Mouse (Mus musculus): ENCODE measurements around the gene Fcf1. TPM values are rescaled to one million over a fixed set of nuclear protein-coding genes. Genes with fewer than 3 reads are reported as not detected.
A peak's percentile ranks its signal among the peaks of the same experiment; 100 is the strongest.

Gene Fcf1
- polyA plus RNA-seq, 1 experiment from 2014 or later: 147 TPM

DNA sequence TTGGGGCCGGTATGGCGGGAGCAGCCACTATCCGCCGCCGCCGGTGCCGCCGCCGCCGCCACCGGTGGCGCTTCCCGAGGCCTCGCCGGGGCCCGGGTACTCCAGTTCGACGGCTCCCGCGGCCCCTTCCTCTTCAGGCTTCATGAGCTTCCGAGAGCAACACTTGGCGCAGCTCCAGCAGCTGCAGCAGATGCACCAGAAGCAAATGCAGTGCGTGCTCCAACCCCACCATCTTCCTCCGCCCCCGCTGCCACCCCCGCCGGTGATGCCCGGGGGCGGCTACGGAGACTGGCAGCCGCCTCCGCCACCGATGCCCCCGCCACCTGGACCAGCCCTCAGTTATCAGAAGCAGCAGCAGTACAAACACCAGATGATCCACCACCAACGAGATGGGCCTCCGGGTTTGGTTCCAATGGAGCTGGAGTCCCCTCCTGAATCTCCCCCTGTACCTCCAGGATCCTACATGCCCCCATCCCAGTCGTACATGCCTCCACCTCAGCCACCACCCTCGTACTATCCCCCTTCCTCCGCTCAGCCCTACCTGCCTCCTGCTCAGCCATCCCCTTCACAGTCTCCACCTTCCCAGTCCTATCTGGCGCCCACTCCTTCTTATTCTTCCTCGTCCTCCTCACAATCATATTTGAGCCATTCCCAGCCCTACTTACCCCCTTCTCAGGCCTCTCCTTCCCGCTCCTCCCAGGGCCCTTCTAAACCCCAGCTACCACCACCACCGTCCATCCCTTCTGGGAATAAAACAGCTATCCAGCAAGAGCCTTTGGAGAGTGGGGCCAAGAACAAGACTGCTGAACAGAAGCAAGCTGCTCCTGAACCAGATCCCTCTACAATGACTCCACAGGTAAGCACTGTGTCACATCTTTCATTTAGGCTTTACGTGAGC, 26.1 kb downstream of the Fcf1 start:
- Histone ChIP-seq H3K9me3 (ENCODE audit: low read depth, low read length) (no peaks in the 10 kb centered on the region), H3K4me3 (ENCODE audit: low read depth, low read length) (peak overlapping the region; percentile 98), H3K36me3 (ENCODE audit: insufficient read depth) (0 out of 2 replicates have a peak, but pooled peaks cover 3% of the 10 kb centered on the region), H3K9ac (peak overlapping the region; percentile 97), H3K27ac (ENCODE audit: low read depth) (peak overlapping the region; percentile 88), H3K4me2 (peak overlapping the region; percentile 98), H3K27me3 (ENCODE audit: insufficient read depth, low read length) (no peaks in the 10 kb centered on the region), H3K4me1 (ENCODE audit: insufficient read depth) (peaks cover 14% of the 10 kb centered on the region; the same call in 1 of the 2 replicates)
- no peak for TF ChIP-seq CTCF (IDR thresholded peaks at IDR 0.05; ENCODE audit: low read depth)
- ATAC-seq (ENCODE audit: insufficient read depth) (peak; percentile 65), DNase-seq (peak; percentile 75)
- WGBS: under 1% methylated on average over 44 of the region's 44 CpGs

DNA sequence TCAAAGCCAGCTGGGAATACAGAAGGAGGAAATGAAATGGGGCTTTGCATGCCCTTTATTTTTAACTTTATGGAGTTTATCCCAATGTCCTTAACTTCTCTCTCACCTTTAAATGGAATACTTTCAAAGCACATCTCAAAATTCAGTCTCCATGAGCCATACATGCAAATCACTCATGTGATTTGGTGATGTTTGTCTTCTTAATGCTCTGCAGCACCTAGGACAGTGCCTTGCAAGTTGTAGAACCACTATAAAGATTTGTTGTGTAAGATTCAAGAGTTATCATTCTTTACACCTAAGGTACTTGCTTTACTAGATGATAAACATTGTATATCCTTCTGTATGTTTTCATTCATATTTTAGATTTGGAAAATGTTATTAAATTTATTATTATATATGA, 28.4 kb downstream of the Fcf1 start:
- H3K4me2 ChIP-seq: peak overlapping the region; percentile 98
- ATAC-seq (ENCODE audit: insufficient read depth) (no peak), DNase-seq (no peak)
- 0 out of 2 replicates have a peak, but pooled peaks cover 3% of the 10 kb centered on the region for H3K36me3 ChIP-seq (ENCODE audit: insufficient read depth)
- H3K9me3 ChIP-seq (ENCODE audit: low read depth, low read length): no peaks in the 10 kb centered on the region
- no peak for TF ChIP-seq CTCF (IDR thresholded peaks at IDR 0.05; ENCODE audit: low read depth)
- no peak overlapping the region for H3K9ac ChIP-seq
- H3K4me1 ChIP-seq (ENCODE audit: insufficient read depth): peaks cover 14% of the 10 kb centered on the region; the same call in 1 of the 2 replicates
- H3K4me3 ChIP-seq (ENCODE audit: low read depth, low read length): peak overlapping the region; percentile 98
- H3K27ac ChIP-seq (ENCODE audit: low read depth): no peak overlapping the region
- no peaks in the 10 kb centered on the region for H3K27me3 ChIP-seq (ENCODE audit: insufficient read depth, low read length)

DNA sequence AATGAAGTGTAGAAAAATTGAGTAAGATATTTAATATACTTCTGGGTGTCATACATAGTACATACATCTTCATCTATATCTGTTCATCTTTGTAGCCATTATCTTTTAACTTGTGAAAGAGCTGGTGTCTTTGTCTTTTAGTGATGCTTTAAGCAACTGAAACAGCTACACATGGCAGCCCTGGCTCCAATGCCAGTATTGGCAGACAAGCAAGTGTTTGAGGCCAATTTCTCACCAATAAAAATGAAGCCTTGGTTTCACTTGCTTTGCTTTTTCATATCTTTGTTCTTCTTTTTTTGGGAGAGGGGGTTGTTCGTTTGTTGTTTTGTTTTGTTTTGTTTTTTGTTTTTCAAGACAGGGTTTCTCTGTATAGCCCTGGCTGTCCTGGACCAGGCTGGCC, 35.5 kb downstream of the Fcf1 start:
- 89% methylated on average over 1 of the region's 1 CpGs for WGBS
- H3K9me3 ChIP-seq (ENCODE audit: low read depth, low read length): no peaks in the 10 kb centered on the region
- ATAC-seq (ENCODE audit: insufficient read depth): no peak
- no peak overlapping the region for H3K4me2 ChIP-seq
- TF ChIP-seq CTCF (IDR thresholded peaks at IDR 0.05; ENCODE audit: low read depth): no peak
- H3K4me1 ChIP-seq (ENCODE audit: insufficient read depth): no peaks in the 10 kb centered on the region
- H3K36me3 ChIP-seq (ENCODE audit: insufficient read depth): peaks cover 7% of the 10 kb centered on the region; the same call in 1 of the 2 replicates
- H3K27me3 ChIP-seq (ENCODE audit: insufficient read depth, low read length): no peaks in the 10 kb centered on the region
- no peak overlapping the region for H3K4me3 ChIP-seq (ENCODE audit: low read depth, low read length)
- no peak for DNase-seq
- H3K9ac ChIP-seq: no peak overlapping the region
- no peak overlapping the region for H3K27ac ChIP-seq (ENCODE audit: low read depth)

- ATAC-seq (ENCODE audit: insufficient read depth): no peak
- no peaks in the 10 kb centered on the region for H3K27me3 ChIP-seq (ENCODE audit: insufficient read depth, low read length)
- no peak overlapping the region for H3K27ac ChIP-seq (ENCODE audit: low read depth)
- 0 out of 2 replicates have a peak, but pooled peaks cover 6% of the 10 kb centered on the region for H3K9me3 ChIP-seq (ENCODE audit: low read depth, low read length)
- TF ChIP-seq CTCF (IDR thresholded peaks at IDR 0.05; ENCODE audit: low read depth): no peak
- no peak overlapping the region for H3K9ac ChIP-seq
- H3K4me3 ChIP-seq (ENCODE audit: low read depth, low read length): no peak overlapping the region
- DNase-seq: no peak
- H3K4me2 ChIP-seq: no peak overlapping the region
- H3K4me1 ChIP-seq (ENCODE audit: insufficient read depth): no peaks in the 10 kb centered on the region
- peaks cover 7% of the 10 kb centered on the region; the same call in 1 of the 2 replicates for H3K36me3 ChIP-seq (ENCODE audit: insufficient read depth)
Observed at GRCm38 (mm10) chr12:85007021-85007420, 36.3 kb downstream of the Fcf1 start.

DNA sequence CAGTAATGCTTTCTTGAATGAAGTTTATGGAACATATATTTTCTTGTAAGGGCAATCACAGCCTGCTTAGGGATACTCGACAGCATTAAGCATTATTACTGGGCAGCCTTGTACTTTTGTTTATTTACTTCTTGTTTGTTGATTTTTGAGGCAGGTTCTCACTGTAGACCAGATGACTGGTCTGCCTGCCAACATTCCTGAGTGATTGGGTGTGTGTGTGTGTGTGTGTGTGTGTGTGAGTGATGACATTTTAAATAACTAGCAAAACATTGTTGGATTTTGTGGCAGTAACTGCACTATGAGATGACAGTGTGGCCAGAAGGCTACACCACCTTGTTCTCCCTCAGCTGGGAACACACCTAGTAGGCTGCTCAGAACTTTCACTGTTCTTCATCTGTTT, 39.1 kb downstream of the Fcf1 start:
- Histone ChIP-seq H3K9me3 (ENCODE audit: low read depth, low read length) (0 out of 2 replicates have a peak, but pooled peaks cover 6% of the 10 kb centered on the region), H3K27ac (ENCODE audit: low read depth) (no peak overlapping the region), H3K27me3 (ENCODE audit: insufficient read depth, low read length) (no peaks in the 10 kb centered on the region), H3K9ac (no peak overlapping the region), H3K36me3 (ENCODE audit: insufficient read depth) (peaks cover 26% of the 10 kb centered on the region), H3K4me2 (no peak overlapping the region), H3K4me3 (ENCODE audit: low read depth, low read length) (no peak overlapping the region), H3K4me1 (ENCODE audit: insufficient read depth) (no peaks in the 10 kb centered on the region)
- DNase-seq: no peak
- TF ChIP-seq CTCF (IDR thresholded peaks at IDR 0.05; ENCODE audit: low read depth): no peak
- WGBS: 57% methylated on average over 1 of the region's 1 CpGs
- ATAC-seq (ENCODE audit: insufficient read depth): no peak

DNA sequence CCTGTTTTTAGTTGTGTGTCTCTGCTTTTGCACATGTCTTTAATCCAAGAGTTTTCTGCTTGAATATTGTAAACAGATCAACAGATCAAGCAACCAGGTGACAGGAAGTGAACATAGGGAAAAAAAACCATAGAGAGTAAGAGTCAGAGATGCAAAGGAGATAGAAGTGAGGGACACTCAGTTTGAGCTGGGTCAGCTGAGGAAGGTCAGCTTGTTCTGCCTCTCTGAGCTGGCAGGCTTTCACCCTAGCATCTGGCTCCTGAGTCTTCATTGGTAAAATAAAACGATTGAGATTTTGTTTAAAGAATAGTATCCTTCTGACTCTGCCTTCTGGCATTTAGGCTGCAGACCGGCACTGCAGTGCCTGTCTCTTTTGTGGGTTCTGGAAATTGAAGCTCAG, 39.8 kb downstream of the Fcf1 start:
- Histone ChIP-seq H3K4me1 (ENCODE audit: insufficient read depth) (no peaks in the 10 kb centered on the region), H3K9ac (no peak overlapping the region), H3K4me2 (no peak overlapping the region), H3K27me3 (ENCODE audit: insufficient read depth, low read length) (no peaks in the 10 kb centered on the region), H3K9me3 (ENCODE audit: low read depth, low read length) (0 out of 2 replicates have a peak, but pooled peaks cover 6% of the 10 kb centered on the region), H3K27ac (ENCODE audit: low read depth) (no peak overlapping the region), H3K4me3 (ENCODE audit: low read depth, low read length) (no peak overlapping the region), H3K36me3 (ENCODE audit: insufficient read depth) (peaks cover 28% of the 10 kb centered on the region)
- 77% methylated on average over 2 of the region's 2 CpGs for WGBS
- DNase-seq (no peak), ATAC-seq (ENCODE audit: insufficient read depth) (no peak)
- TF ChIP-seq CTCF (IDR thresholded peaks at IDR 0.05; ENCODE audit: low read depth): no peak

GRCm38 (mm10) chr12:85012185-85012584, 41.5 kb downstream of the Fcf1 start:
- TF ChIP-seq CTCF (IDR thresholded peaks at IDR 0.05; ENCODE audit: low read depth): no peak

More at GRCm38 (mm10) chr12:85012185-85012584, 41.5 kb downstream of the Fcf1 start:
- 0 out of 2 replicates have a peak, but pooled peaks cover 6% of the 10 kb centered on the region for H3K9me3 ChIP-seq (ENCODE audit: low read depth, low read length)
- WGBS: 92% methylated on average over 2 of the region's 2 CpGs
- peaks cover 40% of the 10 kb centered on the region for H3K36me3 ChIP-seq (ENCODE audit: insufficient read depth)
- no peak overlapping the region for H3K9ac ChIP-seq
- H3K4me2 ChIP-seq: no peak overlapping the region
- no peak for DNase-seq
- no peak overlapping the region for H3K4me3 ChIP-seq (ENCODE audit: low read depth, low read length)
- H3K4me1 ChIP-seq (ENCODE audit: insufficient read depth): no peaks in the 10 kb centered on the region
- no peak for ATAC-seq (ENCODE audit: insufficient read depth)
- H3K27me3 ChIP-seq (ENCODE audit: insufficient read depth, low read length): no peaks in the 10 kb centered on the region
- H3K27ac ChIP-seq (ENCODE audit: low read depth): no peak overlapping the region
